Mouse (Mus musculus): Measurements from ENCODE around the gene Os9. TPM values are rescaled to one million over a fixed set of nuclear protein-coding genes. Genes with fewer than 3 reads are reported as not detected.

Gene Os9
- total and polyA plus RNA-seq, 3 experiments: 42.4 to 60.4 TPM; not detected in 1

GRCm38 (mm10) chr10:127101151-127101550 is 19.8 kb downstream of the Os9 start:
- Histone ChIP-seq H3K27ac (ENCODE audit: control insufficient read depth, low read depth, low read length) (no peak overlapping the region), H3K36me3 (ENCODE audit: control insufficient read depth in 1 of 2, insufficient read depth in 2 of 2, low read length in 2 of 2) (peaks cover 2 to 7% of the 10 kb centered on the region in 2 experiments; a peak in 2 of 4 replicates), H3K27me3 (ENCODE audit: control insufficient read depth in 1 of 2, insufficient read depth in 2 of 2, low read length in 2 of 2) (no peaks in the 10 kb centered on the region), H3K4me1 (ENCODE audit: control insufficient read depth in 1 of 2, insufficient read depth in 2 of 2, low read length in 2 of 2) (peaks cover 2 to 20% of the 10 kb centered on the region in 2 experiments), H3K9ac (ENCODE audit: control insufficient read depth, low read depth, low read length, poor library complexity, severe bottlenecking) (no peak overlapping the region), H3K4me3 (ENCODE audit: control insufficient read depth in 1 of 2, insufficient read depth in 1 of 2, low read depth in 2 of 2, low read length in 2 of 2) (no peak overlapping the region), H3K79me2 (ENCODE audit: control insufficient read depth, insufficient read depth, low read length, poor library complexity) (no peaks in the 10 kb centered on the region), H3K9me3 (replicated peaks; ENCODE audit: insufficient read depth, low read length) (no peaks in the 10 kb centered on the region)
- TF ChIP-seq ETS1 (IDR thresholded peaks at IDR 0.05; ENCODE audit: low read depth, low read length) (no peak), CHD2 (IDR thresholded peaks at IDR 0.05; ENCODE audit: low read length) (no peak), BHLHE40 (IDR thresholded peaks at IDR 0.05; ENCODE audit: borderline replicate concordance, low read depth, low read length) (no peak), ZKSCAN1 (IDR thresholded peaks at IDR 0.05; ENCODE audit: low read depth, low read length) (no peak), MAZ (IDR thresholded peaks at IDR 0.05; ENCODE audit: low read depth, low read length) (no peak), RCOR1 (IDR thresholded peaks at IDR 0.05; ENCODE audit: low read depth, low read length) (no peak), MAFK (IDR thresholded peaks at IDR 0.05; ENCODE audit: borderline replicate concordance, low read depth, low read length) (no peak), MXI1 (IDR thresholded peaks at IDR 0.05; ENCODE audit: low read depth, low read length) (no peak), EP300 (IDR thresholded peaks at IDR 0.05; ENCODE audit: low read depth in 1 of 2, low read length in 2 of 2) (no peak), MYB (IDR thresholded peaks at IDR 0.05; ENCODE audit: low read depth, low read length) (no peak), TCF12 (IDR thresholded peaks at IDR 0.05; ENCODE audit: low read depth, low read length) (no peak), ZNF384 (IDR thresholded peaks at IDR 0.05; ENCODE audit: low read depth, low read length) (no peak), MYC (IDR thresholded peaks at IDR 0.05; ENCODE audit: low read depth, low read length) (no peak), UBTF (IDR thresholded peaks at IDR 0.05; ENCODE audit: borderline replicate concordance, insufficient read depth, low read depth, low read length) (no peak), TAL1 (IDR thresholded peaks at IDR 0.05; ENCODE audit: low read length) (no peak), POLR2A (IDR thresholded peaks at IDR 0.05; ENCODE audit: control insufficient read depth in 1 of 2, insufficient read depth in 1 of 2, low read depth in 1 of 2, low read length in 2 of 2, poor library complexity in 1 of 2) (no peak), NELFE (IDR thresholded peaks at IDR 0.05; ENCODE audit: low read depth, low read length) (no peak)
- no peak for DNase-seq (ENCODE audit: low read depth, low spot score)

GRCm38 (mm10) chr10:127100414-127100813 is 20.5 kb downstream of the Os9 start:
- no peak for DNase-seq (ENCODE audit: low read depth, low spot score)
- no peaks in the 10 kb centered on the region for H3K79me2 ChIP-seq (ENCODE audit: control insufficient read depth, insufficient read depth, low read length, poor library complexity)
- H3K9ac ChIP-seq (ENCODE audit: control insufficient read depth, low read depth, low read length, poor library complexity, severe bottlenecking): no peak overlapping the region
- H3K4me1 ChIP-seq (ENCODE audit: control insufficient read depth in 1 of 2, insufficient read depth in 2 of 2, low read length in 2 of 2): peaks cover 2 to 20% of the 10 kb centered on the region in 2 experiments
- peaks cover 2 to 7% of the 10 kb centered on the region in 2 experiments; a peak in 2 of 4 replicates for H3K36me3 ChIP-seq (ENCODE audit: control insufficient read depth in 1 of 2, insufficient read depth in 2 of 2, low read length in 2 of 2)
- no peaks in the 10 kb centered on the region for H3K9me3 ChIP-seq (replicated peaks; ENCODE audit: insufficient read depth, low read length)
- no peak overlapping the region for H3K4me3 ChIP-seq (ENCODE audit: control insufficient read depth in 1 of 2, insufficient read depth in 1 of 2, low read depth in 2 of 2, low read length in 2 of 2)
- H3K27me3 ChIP-seq (ENCODE audit: control insufficient read depth in 1 of 2, insufficient read depth in 2 of 2, low read length in 2 of 2): no peaks in the 10 kb centered on the region
- TF ChIP-seq UBTF (IDR thresholded peaks at IDR 0.05; ENCODE audit: borderline replicate concordance, insufficient read depth, low read depth, low read length) (no peak), EP300 (IDR thresholded peaks at IDR 0.05; ENCODE audit: low read depth in 1 of 2, low read length in 2 of 2) (peak; percentile 24 to 52; a peak in 2 of 4 replicates), ETS1 (IDR thresholded peaks at IDR 0.05; ENCODE audit: low read depth, low read length) (peak; percentile 28; the same call in 1 of the 2 replicates), NRF1 (IDR thresholded peaks at IDR 0.05; ENCODE audit: insufficient read depth, low read depth, low read length, poor library complexity, severe bottlenecking) (no peak), GATA1 (IDR thresholded peaks at IDR 0.05; ENCODE audit: low read depth, low read length) (peak; percentile 48), BHLHE40 (IDR thresholded peaks at IDR 0.05; ENCODE audit: borderline replicate concordance, low read depth, low read length) (no peak), TCF12 (IDR thresholded peaks at IDR 0.05; ENCODE audit: low read depth, low read length) (peak; percentile 60), HCFC1 (IDR thresholded peaks at IDR 0.05; ENCODE audit: low read depth, low read length) (no peak)
- no peak overlapping the region for H3K27ac ChIP-seq (ENCODE audit: control insufficient read depth, low read depth, low read length)

Measured in MEL (cell line).